Mouse (Mus musculus) neutrophil, adult 5-6 weeks (primary cell): ENCODE data around the gene Cox6a1. TPM values are rescaled to one million over a fixed set of nuclear protein-coding genes. Genes with fewer than 3 reads are reported as not detected.

Source experiments
- ATAC-seq: fragments of 151-379, 151-347 bp; 2 replicates; pipeline ENCODE4 v1.8.0; 2017; ENCODE audit warnings: mild to moderate bottlenecking, moderate TSS enrichment; ENCODE audit not compliant: insufficient number of reproducible peaks, poor library complexity, low FRiP score, severe bottlenecking; ENCODE audit errors: extremely low read depth
- total RNA-seq: library from RNA; stranded (forward); fragments of 200-1000 nt; gene quantifications from 2 replicates; pipeline ENCODE4 v1.2.3, GENCODE M21; 2017

The Cox6a1 gene
- total RNA-seq, 1 experiment from 2014 or later: 60.8 TPM

DNA sequence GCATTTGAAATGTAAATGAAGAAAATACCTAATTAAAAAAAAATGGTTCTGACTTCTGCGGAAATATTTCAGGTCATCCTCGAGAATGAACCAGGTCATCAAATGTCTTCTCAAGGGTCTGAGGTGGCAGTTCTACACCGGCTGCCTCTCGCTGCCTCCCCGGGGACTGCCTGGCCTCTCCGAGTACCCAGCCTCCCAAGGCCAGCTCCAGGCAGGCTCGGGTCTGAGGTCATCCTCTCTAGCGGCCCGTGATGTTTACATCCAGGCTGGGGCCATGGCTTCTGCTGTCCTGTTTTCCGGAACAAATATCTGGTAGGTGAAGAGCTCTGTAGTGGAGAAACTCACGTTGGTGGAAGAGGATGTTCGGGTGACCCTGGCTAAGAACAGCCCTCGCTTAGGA is 6.3 kb upstream of the Cox6a1 start:
- ATAC-seq: no peak

DNA sequence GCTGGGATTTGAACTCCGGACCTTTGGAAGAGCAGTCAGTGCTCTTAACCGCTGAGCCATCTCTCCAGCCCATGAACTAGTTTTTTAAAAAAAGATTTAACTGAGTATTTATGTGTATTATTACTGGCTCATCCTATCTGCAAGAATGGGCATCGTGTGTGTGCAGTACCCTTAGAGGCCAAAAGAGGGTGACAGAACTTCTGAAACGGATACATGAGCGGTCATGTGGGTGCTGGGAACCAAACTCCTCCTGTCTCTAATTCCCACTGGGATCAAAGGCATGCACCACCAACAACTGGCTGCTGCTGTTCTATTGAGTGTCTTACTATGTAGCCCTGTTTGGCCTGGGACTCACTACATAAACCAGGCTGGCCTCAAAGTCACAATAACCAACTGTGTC is 2.6 kb upstream of the Cox6a1 start:
- no peak for ATAC-seq

DNA sequence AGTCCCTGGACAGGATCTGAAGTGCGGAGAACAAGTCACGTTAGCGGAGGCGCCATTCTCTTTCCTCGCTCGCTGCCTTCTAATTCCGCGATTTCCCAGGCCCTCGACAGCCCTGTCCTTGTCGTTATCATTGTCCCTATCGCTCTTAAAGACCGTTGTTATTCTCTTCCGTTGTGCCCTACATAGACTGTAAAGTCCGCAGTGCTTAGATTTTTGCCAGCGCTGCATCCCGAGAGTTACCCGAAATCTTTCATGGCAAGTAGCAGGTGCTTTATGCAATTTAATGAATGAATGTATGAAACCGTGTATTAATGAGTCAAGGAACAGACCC is 409 bp upstream of the Cox6a1 start:
- ATAC-seq: no peak

DNA sequence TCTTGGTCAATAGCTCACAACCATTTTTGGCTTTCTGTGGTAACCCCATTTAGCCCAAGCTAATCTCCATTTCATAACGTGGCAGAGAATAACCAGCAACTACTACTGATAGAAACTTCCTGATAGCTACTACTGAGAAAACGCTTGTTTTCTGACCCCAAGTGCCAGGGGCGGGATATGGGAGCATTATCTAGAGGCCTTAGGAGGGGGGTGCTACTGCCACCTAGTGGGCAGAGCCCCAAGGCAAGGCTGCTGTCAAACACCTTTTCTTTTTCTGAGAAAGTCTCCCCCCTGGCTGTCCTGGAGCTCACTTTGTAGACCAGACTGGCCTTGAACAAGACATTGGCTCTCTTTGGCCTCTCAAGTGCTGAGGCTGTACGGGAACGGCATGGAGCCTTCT is 1.2 kb downstream of the Cox6a1 start:
- ATAC-seq: peak; percentile 79

DNA sequence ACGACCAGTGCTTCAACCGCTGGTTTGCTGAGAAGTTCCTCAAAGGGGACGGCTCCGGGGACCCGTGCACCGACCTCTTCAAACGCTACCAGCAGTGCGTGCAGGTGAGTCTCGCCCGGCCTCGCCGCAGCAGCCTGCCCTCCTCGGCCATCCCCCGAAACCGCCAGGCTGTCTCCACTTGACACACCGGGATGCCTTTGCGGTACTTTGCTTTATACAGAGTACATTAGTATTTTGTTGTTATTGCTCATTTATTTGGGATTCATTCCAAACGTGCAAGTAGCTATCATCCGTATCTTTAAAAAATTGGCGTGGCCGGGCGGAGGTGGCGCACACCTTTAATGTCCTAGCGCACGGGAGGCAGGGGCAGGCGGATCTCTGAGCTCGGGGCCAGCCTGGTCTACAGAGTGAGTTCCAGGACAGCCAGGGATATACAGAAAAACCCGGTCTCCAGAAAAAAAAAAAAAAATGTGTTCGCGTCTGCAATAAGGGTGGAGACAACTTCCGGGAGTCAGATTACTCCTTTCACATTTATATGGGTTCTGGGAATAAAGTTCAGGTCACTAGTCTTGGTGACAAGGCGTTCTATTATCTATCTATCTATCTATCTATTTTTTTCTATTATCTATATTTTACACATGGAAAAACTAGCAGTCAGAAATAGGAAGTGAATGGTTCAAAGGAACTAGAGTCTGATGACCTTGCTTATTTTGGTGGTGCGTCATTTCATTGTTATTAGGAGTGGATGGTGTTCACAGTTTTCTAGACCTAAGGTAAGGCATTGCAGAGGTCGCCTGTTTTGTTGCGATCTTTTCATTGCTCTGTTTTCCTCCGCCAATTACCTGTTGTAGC is 7.2 kb downstream of the Cox6a1 start:
- ATAC-seq: no peak

DNA sequence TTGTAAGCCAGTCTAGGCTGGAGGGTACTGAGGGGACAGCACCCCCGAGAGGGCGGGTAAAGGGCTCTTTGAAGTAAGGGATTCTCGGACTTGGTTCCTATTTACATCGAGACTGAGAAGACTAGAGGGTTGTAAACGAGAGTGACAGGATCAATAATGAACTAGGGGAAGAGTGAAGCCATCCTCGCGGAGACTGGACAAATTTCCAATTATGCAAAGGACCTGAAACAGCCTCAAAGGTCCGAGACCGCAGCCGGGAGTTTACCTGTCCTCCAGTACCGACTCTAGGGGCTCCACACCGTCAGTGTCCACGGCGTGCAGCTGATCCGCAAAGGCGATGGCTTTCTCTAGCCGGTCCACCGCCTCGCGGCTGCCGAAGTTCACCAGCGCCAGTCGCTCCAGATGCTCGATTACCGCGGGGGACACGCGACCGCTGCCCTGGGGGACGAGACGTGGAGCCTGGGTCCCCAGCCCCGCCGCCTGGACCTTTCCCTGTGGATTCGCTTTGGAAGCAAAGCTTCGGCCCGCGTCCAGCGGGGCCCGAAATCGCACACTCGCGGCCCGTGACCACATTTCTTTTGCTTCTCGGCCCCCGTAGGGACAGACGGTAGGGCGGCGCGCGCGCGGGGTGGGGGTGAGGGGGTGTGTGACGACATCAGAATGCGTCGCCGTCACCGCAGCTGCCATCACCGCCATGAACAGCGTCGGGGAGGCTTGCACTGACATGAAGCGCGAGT is 8.0 kb downstream of the Cox6a1 start, which contains the start of the genes Gatc and Triap1:
Gatc (minus strand) TSS at position 602 of the 737 bp plus-strand sequence.
Triap1 (plus strand) TSS at position 649 of the 737 bp plus-strand sequence.
- ATAC-seq: peak; percentile 91

DNA sequence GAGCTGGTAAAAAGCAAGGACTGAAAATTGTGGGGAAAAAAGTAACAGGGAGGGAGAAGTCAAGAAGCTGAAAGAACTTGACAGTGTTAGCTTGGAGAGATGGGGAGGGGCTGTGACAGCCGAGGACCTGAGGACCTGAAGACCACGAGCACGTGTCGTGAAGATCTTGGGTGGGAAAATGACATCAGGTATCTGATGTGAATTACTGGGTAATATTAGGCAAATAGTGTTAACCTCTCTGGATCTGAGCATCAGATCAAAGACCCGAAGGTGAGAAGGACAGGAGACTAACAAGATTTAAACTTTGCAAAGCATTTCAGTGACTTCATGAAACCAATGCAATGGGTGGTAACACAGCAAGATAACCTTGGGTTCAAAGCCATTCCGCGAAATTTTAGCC is 8.8 kb downstream of the Cox6a1 start:
- ATAC-seq: no peak

DNA sequence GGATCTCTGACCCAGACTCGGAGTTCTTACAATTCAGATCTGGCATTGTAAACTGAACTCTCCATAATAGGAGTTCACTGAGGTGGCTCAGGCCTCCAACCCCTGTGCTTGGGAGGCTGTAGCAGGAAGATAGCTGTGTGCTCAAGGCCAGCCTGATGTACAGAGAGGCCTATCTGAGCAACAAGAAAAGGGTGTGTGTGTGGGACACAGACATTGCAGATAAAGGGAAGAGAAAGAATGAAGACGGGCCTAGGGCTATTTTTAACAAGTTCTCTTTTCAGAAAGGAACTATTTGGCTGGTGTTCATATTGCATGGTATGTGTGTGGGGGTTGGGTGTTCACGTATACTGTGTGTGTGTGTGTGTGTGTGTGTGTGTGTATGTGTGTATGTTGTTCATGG is 15.2 kb downstream of the Cox6a1 start:
- 0 out of 2 replicates have a peak, but pooled peaks have one; percentile 9 for ATAC-seq

DNA sequence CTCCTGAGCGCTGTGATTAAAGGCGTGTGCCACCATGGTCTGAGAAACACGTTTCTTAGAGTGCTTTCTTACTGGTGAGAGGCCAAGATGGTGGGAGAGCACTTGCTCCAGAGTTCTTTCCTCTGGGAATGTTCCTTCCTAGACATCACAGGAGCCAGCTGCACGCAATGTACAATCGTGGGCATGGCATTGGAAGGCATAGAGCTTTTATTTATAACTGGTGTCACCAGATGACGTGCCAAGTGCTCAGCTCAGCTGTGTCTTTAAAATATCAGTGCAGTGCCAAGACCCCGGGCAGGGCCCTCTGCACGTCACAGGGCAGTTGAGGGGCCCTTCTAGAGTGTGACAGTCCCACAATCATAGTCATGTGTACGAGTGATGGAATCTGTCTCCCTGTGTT is 17.8 kb downstream of the Cox6a1 start:
- ATAC-seq: no peak

DNA sequence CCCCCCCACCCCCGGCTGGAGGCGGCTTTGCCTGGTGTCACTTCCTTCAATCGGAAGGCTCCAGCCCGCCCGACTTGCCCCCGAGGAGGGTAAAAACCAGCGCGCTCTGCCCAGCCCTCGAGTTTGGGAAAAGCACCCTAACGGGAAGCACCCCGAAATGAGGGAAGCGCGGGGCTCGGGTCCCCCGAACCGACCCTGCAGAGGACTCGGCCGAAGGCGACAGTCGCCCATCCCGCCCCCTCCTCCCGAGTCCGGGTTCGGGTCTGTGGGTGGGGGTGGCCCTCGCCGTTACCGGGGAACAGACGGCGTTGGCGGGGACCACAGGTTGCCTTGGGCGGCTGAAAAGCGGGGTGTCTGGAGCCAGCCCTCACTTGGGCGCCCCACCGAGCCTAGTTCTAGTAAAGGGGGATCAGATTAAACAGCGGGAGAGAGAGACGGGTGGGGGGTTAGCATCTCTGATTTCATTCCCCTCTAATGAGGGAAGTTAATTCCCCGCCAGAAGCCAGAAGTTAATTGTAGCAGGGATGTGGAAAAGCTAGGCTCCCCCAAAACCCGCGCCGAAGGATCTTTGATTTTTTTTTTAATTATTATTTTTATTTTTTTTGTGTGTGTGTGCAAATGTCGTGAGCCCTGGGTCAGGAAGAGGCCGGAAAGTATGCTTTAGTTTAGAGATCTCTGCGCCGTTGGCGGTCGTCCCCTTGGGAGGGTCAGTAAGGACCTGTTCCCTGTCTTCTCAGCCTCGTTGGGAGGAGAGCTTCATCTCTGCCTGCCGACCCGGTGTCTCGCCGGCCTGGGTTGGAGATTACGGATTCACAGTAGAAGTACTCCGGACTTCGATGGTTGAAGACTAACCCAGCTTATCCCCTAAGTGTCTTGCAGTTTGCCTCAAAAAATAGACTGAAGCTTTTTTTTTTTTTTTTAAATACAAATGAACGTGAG is 20.9 kb downstream of the Cox6a1 start:
- no peak for ATAC-seq

DNA sequence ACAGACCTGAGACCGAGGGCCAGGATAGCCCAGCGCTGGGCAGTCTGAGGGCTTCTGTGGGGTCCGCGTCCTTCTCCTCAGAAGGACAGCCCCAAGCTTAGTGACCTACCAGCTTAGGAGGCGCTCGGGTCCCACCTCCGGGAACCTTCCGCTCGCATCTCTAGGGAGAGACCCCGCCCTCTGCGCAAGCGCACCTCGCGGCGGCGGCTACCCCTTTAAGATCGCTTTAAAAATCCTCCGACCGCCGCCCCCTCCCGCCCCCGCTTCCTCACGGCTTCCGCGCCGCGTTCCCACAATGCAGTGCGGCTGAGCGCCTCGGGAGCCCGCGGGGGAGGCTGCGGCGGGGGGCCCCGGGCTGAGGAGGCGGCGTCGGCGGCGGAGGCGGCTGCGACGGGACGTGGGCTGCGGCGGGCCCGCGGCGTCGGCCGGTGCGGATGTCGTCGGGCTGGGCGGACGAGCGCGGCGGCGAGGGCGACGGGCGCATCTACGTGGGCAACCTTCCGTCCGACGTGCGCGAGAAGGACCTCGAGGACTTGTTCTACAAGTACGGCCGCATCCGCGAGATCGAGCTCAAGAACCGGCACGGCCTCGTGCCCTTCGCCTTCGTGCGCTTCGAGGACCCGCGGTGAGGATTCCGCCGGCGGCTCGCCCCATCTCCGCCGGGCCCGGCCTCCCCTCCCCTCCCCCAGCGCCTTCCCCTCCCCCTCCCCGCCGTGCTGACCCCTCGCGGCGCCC is 21.7 kb downstream of the Cox6a1 start, which contains the start of gene Srsf9:
Srsf9 (plus strand) TSS at position 303 of the 735 bp plus-strand sequence.
- peak; percentile 82 for ATAC-seq

DNA sequence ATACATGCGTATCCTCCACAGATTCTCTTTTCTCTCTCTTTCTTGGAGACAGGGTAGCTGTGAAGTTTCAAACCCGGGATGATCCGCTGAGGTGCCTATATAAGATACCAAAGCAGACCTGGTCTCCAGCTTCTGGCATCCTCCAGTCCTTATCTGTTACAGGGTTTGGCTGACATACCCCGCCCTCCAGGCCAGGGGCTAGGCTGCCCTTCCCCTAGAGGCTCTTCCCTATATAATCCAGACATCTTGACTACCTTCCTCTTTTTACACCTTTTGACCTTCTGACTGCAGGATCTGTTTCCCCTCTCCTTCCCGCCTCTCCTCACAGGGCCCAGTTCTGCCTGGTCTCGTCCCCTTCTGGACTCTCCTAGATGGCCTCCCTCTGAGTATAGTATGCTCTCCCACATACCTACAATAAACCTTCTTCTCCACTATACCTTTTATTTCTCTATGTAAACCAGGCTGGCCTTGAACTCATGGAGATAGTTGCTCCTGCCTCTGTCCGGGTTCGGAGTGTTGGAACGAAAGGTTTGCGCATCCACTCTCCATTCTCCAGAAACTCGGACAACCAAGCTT is 22.4 kb downstream of the Cox6a1 start:
- ATAC-seq: peak; percentile 16; the same call in 1 of the 2 replicates

DNA sequence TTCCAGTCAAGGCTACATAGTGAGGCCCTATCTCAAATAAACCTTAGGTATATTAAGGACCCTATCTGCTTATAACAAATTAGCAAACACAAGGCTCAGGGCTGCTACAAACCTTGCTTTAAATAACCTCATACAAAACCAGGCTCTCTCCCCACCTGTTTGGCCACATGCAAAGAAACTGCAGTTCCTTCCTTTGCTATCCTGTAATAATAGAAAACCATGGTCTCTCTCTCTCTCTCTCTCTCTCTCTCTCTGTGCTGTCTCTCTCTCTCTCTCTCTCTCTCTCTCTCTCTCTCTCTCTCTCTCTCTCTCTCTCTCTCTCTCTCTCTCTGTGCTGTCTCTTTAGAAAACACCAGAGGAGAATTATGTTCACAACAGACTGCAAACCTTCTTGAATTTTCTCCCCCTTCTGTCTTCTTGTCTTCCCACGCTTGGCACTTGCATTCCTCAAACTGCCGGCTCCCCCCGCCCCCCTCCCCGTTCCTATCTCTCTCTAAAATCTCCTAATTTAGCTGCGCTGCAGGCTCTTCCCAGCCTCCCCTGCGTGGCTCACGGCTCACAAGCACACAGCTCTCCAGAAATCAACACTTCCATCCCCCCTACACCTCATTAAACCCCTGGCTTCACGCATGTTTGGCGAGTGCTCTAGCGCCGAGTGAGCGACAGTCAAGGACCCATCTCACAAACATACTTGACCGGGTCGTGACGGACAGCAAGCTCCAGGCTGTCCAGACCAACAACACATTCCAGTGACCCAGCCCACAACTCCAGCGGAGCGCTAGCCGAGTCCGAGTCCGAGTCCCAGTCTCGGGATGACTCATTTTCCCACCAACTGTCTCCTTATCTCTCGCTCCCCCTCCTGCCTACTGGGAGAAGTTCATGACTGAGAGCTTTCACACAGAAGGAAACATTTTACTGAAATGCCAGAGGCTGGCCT is 29.5 kb downstream of the Cox6a1 start:
- peak; percentile 39 for ATAC-seq

DNA sequence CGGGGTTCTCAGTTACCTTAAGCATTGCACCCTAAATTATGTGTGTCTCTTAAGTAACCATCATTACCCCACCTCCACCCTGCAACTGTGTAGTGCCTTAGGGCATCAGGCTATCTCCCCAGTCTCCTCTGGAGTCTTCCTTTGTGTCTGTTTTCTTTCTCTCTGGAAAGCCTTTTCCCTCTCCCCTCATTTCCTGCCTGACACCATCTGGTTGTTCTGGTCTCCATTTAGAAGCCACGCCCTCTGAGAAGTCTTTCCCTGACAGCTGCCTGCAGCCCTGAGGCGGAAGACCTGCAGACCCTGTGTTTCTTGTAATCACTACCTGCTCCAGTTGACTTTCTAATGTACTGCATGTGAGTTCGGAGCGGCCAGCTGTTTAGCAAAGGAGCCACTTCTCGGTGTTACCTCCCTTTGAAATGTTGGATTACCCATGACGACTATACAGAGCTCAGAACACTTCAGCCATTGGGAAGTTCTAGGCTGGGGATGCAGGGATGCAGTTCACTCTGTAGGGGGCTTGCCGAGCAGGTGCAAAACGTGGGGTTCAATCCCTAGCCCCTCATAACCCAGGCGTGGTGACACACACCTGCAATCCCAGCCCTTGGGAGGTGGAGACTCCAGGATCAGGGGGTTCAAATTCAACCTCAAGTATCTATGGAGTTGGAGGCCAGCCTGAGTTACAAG is 31.0 kb downstream of the Cox6a1 start:
- ATAC-seq: no peak

DNA sequence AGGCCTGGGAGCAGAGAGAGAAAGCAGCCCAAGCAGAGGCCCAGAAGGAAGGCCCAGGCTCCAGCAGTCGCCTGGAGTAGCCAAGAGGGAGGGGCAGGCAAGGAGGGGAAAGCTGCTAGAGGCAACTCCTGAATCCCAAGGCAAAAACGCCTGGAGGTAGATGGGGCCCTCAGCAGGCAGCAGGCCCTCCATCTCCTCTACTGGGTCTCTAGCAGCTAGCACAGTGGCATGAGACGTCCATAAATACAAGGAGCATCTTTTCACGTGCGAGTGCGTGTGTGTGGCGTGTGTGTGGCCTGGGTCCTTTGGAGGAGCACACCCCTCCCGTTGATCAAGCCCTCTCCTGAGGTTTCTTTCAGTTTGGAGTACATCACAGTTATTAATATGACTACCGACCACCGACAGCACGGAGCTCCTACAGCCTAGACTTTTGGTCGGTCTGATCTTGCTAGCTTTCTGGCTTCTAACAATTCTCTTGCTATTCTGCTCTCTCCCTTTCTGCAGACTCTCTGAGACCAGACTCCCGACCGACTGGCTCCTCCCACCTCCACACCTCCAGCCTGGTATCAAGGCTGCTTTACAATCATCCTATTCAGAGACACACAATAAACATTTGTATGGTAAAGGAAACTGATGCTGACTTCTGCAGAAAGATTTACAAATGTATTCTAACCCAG is 31.7 kb downstream of the Cox6a1 start:
- ATAC-seq: no peak

DNA sequence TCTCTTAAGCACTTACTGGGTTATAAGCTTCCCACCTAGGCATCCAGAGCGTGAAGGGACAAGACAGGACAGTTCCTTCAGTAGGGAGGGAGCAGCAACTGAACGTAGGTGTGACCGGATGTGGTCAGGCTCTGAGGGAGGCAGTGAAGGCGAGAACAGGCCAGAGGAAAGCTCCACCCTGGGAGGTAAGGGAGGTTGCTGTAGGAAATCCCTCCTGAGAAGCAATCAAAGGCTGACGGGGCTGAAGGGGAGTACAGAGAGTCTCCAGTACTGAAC is 35.2 kb downstream of the Cox6a1 start:
- no peak for ATAC-seq
